Mouse (Mus musculus) thymus, adult 2 months (tissue): ENCODE measurements at regions not wholly inside any gene's neighbourhood (a gene's known extent, or its start where the extent isn't known, plus 50 kb on each side); places are given as distances from the start of the nearest gene placed in this dataset.

Experiments
- DNase-seq: peaks from one replicate; pipeline ENCODE4 v3.0.0; 2021
- H3K27ac ChIP-seq: fragments of 200-500 bp; 2 replicates; pipeline ENCODE4 v1.5.1; 2012; ENCODE audit warnings: low read length, control low read depth; ENCODE audit not compliant: control insufficient read depth, insufficient read depth
- H3K27me3 ChIP-seq: fragments of 200-500 bp; 2 replicates; pipeline ENCODE4 v1.6.1; 2012; ENCODE audit warnings: mild to moderate bottlenecking, low read length, moderate library complexity, mixed read lengths; ENCODE audit not compliant: control insufficient read depth, insufficient read depth
- H3K36me3 ChIP-seq: fragments of 200-500 bp; 2 replicates; pipeline ENCODE4 v1.6.1; 2012; ENCODE audit warnings: mild to moderate bottlenecking, low read length, moderate library complexity; ENCODE audit not compliant: control insufficient read depth, insufficient read depth
- H3K4me1 ChIP-seq: fragments of 200-500 bp; replicated peaks from 2 replicates; pipeline ENCODE4 v1.6.1; 2012; ENCODE audit warnings: low read length; ENCODE audit not compliant: control insufficient read depth, insufficient read depth
- H3K4me3 ChIP-seq: fragments of 200-500 bp; 2 replicates; pipeline ENCODE4 v1.5.1; 2012; ENCODE audit warnings: mild to moderate bottlenecking, low read length, control low read depth, moderate library complexity; ENCODE audit not compliant: control insufficient read depth, insufficient read depth
- CTCF ChIP-seq: fragments of 200-500 bp; IDR thresholded peaks from 2 replicates; pipeline ENCODE4 v1.5.1; 2012; ENCODE audit warnings: mild to moderate bottlenecking, control low read depth, low read length, moderate library complexity, borderline replicate concordance; ENCODE audit not compliant: control insufficient read depth, poor library complexity, insufficient read depth; ENCODE audit errors: extremely low read depth
- POLR2A ChIP-seq: fragments of 200-500 bp; IDR thresholded peaks from 2 replicates; pipeline ENCODE4 v1.6.1; 2012; ENCODE audit warnings: mild to moderate bottlenecking, low read length, control low read depth, moderate library complexity; ENCODE audit not compliant: control insufficient read depth, poor library complexity, insufficient read depth; ENCODE audit errors: extremely low read depth
- WGBS: fragments of 180-500 bp; shearing (Covaris S2); methylation state at CpG from one replicate; pipeline ENCODE4 v1.1.7; 2018; 5-methylcytosine and 5-hydroxymethylcytosine counted together

GRCm38 (mm10) chr2:48001800-48002507 is 812.0 kb upstream of the Acvr2a start:
- Histone ChIP-seq H3K4me1 (no peaks in the 10 kb centered on the region), H3K36me3 (no peaks in the 10 kb centered on the region), H3K27me3 (no peaks in the 10 kb centered on the region), H3K27ac (no peak overlapping the region), H3K4me3 (no peak overlapping the region)
- peak; percentile 34 for DNase-seq
- TF ChIP-seq CTCF (no peak), POLR2A (no peak)
- 52% methylated on average over 11 of the region's 11 CpGs for WGBS

DNA sequence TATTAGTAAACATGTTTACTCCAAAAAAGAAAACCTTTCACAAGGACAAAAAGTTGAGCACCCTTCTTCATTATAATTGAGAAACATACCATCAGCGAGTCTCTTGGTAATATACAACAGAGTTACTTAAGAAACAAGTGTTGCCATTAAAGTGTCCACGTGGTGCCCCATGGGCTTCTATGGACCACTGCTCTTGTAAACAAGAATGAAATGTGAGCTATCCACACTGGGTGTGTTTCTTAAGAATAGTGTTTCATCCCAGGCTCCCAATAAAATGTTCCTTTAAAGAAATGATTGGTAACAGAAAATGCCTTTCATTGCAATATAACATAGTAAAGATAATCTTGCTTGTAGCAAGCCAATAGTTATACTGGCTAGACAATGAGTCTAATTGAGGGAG is 803.6 kb upstream of the Acvr2a start:
- 94% methylated on average over 2 of the region's 2 CpGs for WGBS

GRCm38 (mm10) chr2:48027559-48027958 is 786.4 kb upstream of the Acvr2a start:
- Histone ChIP-seq H3K36me3 (no peaks in the 10 kb centered on the region), H3K27ac (no peak overlapping the region), H3K4me3 (no peak overlapping the region), H3K27me3 (no peaks in the 10 kb centered on the region), H3K4me1 (no peaks in the 10 kb centered on the region)
- DNase-seq = no peak
- TF ChIP-seq CTCF = no peak
- TF ChIP-seq POLR2A = no peak
- 96% methylated on average over 7 of the region's 7 CpGs for WGBS

More for the DNA sequence above, 803.6 kb upstream of the Acvr2a start:
- H3K27ac ChIP-seq = no peak overlapping the region
- no peak for DNase-seq
- TF ChIP-seq CTCF (no peak), POLR2A (no peak)
- H3K4me3 ChIP-seq = no peak overlapping the region
- no peaks in the 10 kb centered on the region for H3K27me3 ChIP-seq
- H3K4me1 ChIP-seq = no peaks in the 10 kb centered on the region
- no peaks in the 10 kb centered on the region for H3K36me3 ChIP-seq

DNA sequence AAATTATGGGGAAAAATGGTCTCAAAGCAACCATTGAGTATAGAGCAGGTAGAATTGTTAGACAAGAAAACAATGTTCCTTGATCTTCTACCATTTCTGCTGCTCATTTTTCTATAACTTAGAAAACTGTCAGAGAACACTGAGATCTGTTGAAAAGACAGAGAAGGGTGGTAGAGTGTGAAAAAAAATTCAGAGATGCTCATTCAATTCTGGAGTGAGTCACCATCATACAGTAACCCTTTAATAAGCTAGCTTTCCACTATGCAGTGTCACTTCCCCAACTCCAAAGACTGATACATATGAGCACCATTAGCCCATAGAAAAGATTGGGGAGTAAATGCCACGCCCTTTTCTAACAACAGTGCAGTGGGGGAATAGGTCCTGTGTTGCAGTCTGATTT is 752.5 kb upstream of the Acvr2a start:
- no peaks in the 10 kb centered on the region for H3K4me1 ChIP-seq
- WGBS = 67% methylated on average over 1 of the region's 1 CpGs
- DNase-seq = no peak

GRCm38 (mm10) chr2:48063436-48063835 is 750.5 kb upstream of the Acvr2a start:
- no peak for DNase-seq
- no peaks in the 10 kb centered on the region for H3K4me1 ChIP-seq
- no peak overlapping the region for H3K27ac ChIP-seq
- no peak for TF ChIP-seq CTCF
- TF ChIP-seq POLR2A = no peak
- no peaks in the 10 kb centered on the region for H3K27me3 ChIP-seq
- 84% methylated on average over 9 of the region's 9 CpGs for WGBS
- H3K36me3 ChIP-seq = no peaks in the 10 kb centered on the region
- H3K4me3 ChIP-seq = no peak overlapping the region

More for the DNA sequence above, 752.5 kb upstream of the Acvr2a start:
- no peak for TF ChIP-seq POLR2A
- no peak for TF ChIP-seq CTCF
- Histone ChIP-seq H3K27me3 (no peaks in the 10 kb centered on the region), H3K36me3 (no peaks in the 10 kb centered on the region), H3K27ac (no peak overlapping the region), H3K4me3 (no peak overlapping the region)

GRCm38 (mm10) chr2:48065162-48065561 is 748.7 kb upstream of the Acvr2a start:
- TF ChIP-seq CTCF (no peak), POLR2A (no peak)

More at GRCm38 (mm10) chr2:48065162-48065561, 748.7 kb upstream of the Acvr2a start:
- Histone ChIP-seq H3K36me3 (no peaks in the 10 kb centered on the region), H3K4me1 (no peaks in the 10 kb centered on the region), H3K27ac (no peak overlapping the region), H3K4me3 (no peak overlapping the region), H3K27me3 (no peaks in the 10 kb centered on the region)
- 85% methylated on average over 3 of the region's 3 CpGs for WGBS
- no peak for DNase-seq
